Mouse (Mus musculus): ENCODE measurements around the gene Crispld2.

- no peak for TF ChIP-seq CTCF (IDR thresholded peaks at IDR 0.05; ENCODE audit: extremely low read depth, insufficient read depth, low read length)
- TF ChIP-seq POLR2A (IDR thresholded peaks at IDR 0.05; ENCODE audit: extremely low read depth, insufficient read depth, low read length) = no peak
Observed at GRCm38 (mm10) chr8:120012491-120012890, 20.3 kb downstream of the Crispld2 start.

Measured in cortical plate, adult 2 months (tissue).